Mouse (Mus musculus) Patski (cell line): ENCODE results near the gene Plg. TPM values are rescaled to one million over a fixed set of nuclear protein-coding genes. Genes with fewer than 3 reads are reported as not detected.

ENCODE experiments used
- ATAC-seq: fragments of 100-300 bp; one replicate; pipeline ENCODE4 v1.8.0; 2021
- CTCF ChIA-PET: fragments of 350-600 bp; sonication (Branson Sonifier 250); formaldehyde crosslinking; loops from one replicate; lab custom pipeline; 2022; ENCODE audit warnings: inconsistent platforms; lab: Charles Lee
- POLR2A ChIA-PET: fragments of 350-600 bp; sonication (Branson Sonifier 250); formaldehyde crosslinking; loops from one replicate; lab custom pipeline; 2022; ENCODE audit warnings: antibody characterized with exemption, inconsistent platforms; lab: Charles Lee
- DNase-seq: peaks from one replicate; pipeline ENCODE4 v3.0.0-alpha.2; 2011; ENCODE audit warnings: low read depth, low spot score
- H3K27me3 ChIP-seq: fragments of 371-371 bp; one replicate; pipeline ENCODE4 v1.5.1; 2021
- CTCF ChIP-seq: fragments of 100-300 bp; IDR thresholded peaks from one replicate; pipeline ENCODE4 v1.5.1; 2021
- in situ Hi-C: fragments of 300-500 bp; cut with MboI; formaldehyde crosslinking; loops from 3 replicates; pipeline ENCODE4 v1.11.1; 2018; ENCODE audit warnings: low pct_unique_long_range_greater_than_20kb, mixed read lengths
- polyA plus RNA-seq: library from polyadenylated mRNA; unstranded; gene quantifications from one replicate; pipeline ENCODE4 v1.2.3, GENCODE M21; 2021

Gene Plg
- 0.06 TPM for polyA plus RNA-seq

- in situ Hi-C loops = no loop called here
- CTCF ChIA-PET = interaction anchor here (1.3 kb wide), 1 partner anchor 16 kb away, joined by 4 read pairs; no protein-coding TSS in a partner anchor
- POLR2A ChIA-PET = no interaction called here
- no peak for TF ChIP-seq CTCF
- no peak for ATAC-seq
- no peak for DNase-seq
- H3K27me3 ChIP-seq = peaks cover 6% of the 10 kb centered on the region
These were observed at the start of gene Plg for GRCm38 (mm10) chr17:12377981-12378705. Gene Plg (plus strand): TSS chr17:12378608.

GRCm38 (mm10) chr17:12335115-12335514, 43.3 kb upstream of the Plg start:
- DNase-seq (no peak), ATAC-seq (no peak)
- no peaks in the 10 kb centered on the region for H3K27me3 ChIP-seq
- POLR2A ChIA-PET = interaction anchor here (2.0 kb wide), 1 partner anchor 17 kb away, joined by 7 read pairs; the partner anchor contains the start of gene Map3k4
- in situ Hi-C loops = no loop called here
- peak; percentile 19 for TF ChIP-seq CTCF
- CTCF ChIA-PET = interaction anchor here (0.9 to 2.6 kb wide), 3 partner anchors 9 to 69 kb away, joined by 3 to 6 read pairs (median 4); no protein-coding TSS in a partner anchor

GRCm38 (mm10) chr17:12336073-12336868, 42.1 kb upstream of the Plg start:
- CTCF ChIA-PET = interaction anchor here (1.2 to 2.6 kb wide), 3 partner anchors 7 to 34 kb away, joined by 3 to 6 read pairs (median 4); no protein-coding TSS in a partner anchor
- in situ Hi-C loops = no loop called here
- DNase-seq = peak; percentile 83

GRCm38 (mm10) chr17:12337156-12337555, 41.3 kb upstream of the Plg start:
- CTCF ChIA-PET = interaction anchor here (0.9 to 1.0 kb wide), 2 partner anchors 8 to 13 kb away, joined by 3 read pairs; no protein-coding TSS in a partner anchor
- no peaks in the 10 kb centered on the region for H3K27me3 ChIP-seq
- peak; percentile 45 for ATAC-seq
- no peak for TF ChIP-seq CTCF
- DNase-seq = no peak
- POLR2A ChIA-PET = no interaction called here
- in situ Hi-C loops = no loop called here

More at GRCm38 (mm10) chr17:12336073-12336868, 42.1 kb upstream of the Plg start:
- peak; percentile 76 for ATAC-seq
- H3K27me3 ChIP-seq = no peaks in the 10 kb centered on the region
- POLR2A ChIA-PET = interaction anchor here (0.6 to 2.0 kb wide), 2 partner anchors 18 to 130 kb away, joined by 3 to 7 read pairs; partner anchors contain the start of gene Map3k4
- TF ChIP-seq CTCF = no peak

GRCm38 (mm10) chr17:12343702-12344376, 34.6 kb upstream of the Plg start:
- peak; percentile 84 for ATAC-seq

GRCm38 (mm10) chr17:12347462-12347861, 30.9 kb upstream of the Plg start:
- H3K27me3 ChIP-seq = no peaks in the 10 kb centered on the region
- ChIA-PET CTCF (interaction anchor here (1.7 kb wide), 1 partner anchor 12 kb away, joined by 3 read pairs; no protein-coding TSS in a partner anchor), POLR2A (no interaction called here)
- in situ Hi-C loops = no loop called here
- ATAC-seq (no peak), DNase-seq (no peak)
- TF ChIP-seq CTCF = no peak

More at GRCm38 (mm10) chr17:12343702-12344376, 34.6 kb upstream of the Plg start:
- no peak for TF ChIP-seq CTCF
- POLR2A ChIA-PET = interaction anchor here (0.8 kb wide), 1 partner anchor 11 kb away, joined by 3 read pairs; no protein-coding TSS in a partner anchor
- in situ Hi-C loops = no loop called here
- no peaks in the 10 kb centered on the region for H3K27me3 ChIP-seq
- CTCF ChIA-PET = interaction anchor here (0.7 to 1.6 kb wide), 7 partner anchors 8 to 44 kb away, joined by 3 to 5 read pairs (median 3); partner anchors contain the start of gene Map3k4
- DNase-seq = peak; percentile 91

- ChIA-PET CTCF (interaction anchor here (2.5 kb wide), 1 partner anchor 19 kb away, joined by 7 read pairs; no protein-coding TSS in a partner anchor), POLR2A (no interaction called here)
- H3K27me3 ChIP-seq = no peaks in the 10 kb centered on the region
- in situ Hi-C loops = no loop called here
- DNase-seq = no peak
- no peak for TF ChIP-seq CTCF
- ATAC-seq = no peak
These were observed 26.8 kb upstream of the Plg start for GRCm38 (mm10) chr17:12351564-12351963.

- ChIA-PET POLR2A (interaction anchor here (0.6 kb wide), 1 partner anchor 401 kb away, joined by 3 read pairs; no protein-coding TSS in a partner anchor), CTCF (interaction anchor here (1.1 kb wide), 1 partner anchor 19 kb away, joined by 4 read pairs; no protein-coding TSS in a partner anchor)
- in situ Hi-C loops = no loop called here
- no peak for DNase-seq
- TF ChIP-seq CTCF = no peak
- no peak for ATAC-seq
- H3K27me3 ChIP-seq = no peaks in the 10 kb centered on the region
These were observed 25.6 kb upstream of the Plg start for GRCm38 (mm10) chr17:12352781-12353180.

GRCm38 (mm10) chr17:12359876-12360275, 18.5 kb upstream of the Plg start:
- no peak for DNase-seq
- in situ Hi-C loops = loop anchor here (10.0 kb wide), 1 partner anchor 245 kb away; the partner anchor contains the start of gene Agpat4
- ATAC-seq = no peak
- CTCF ChIA-PET = interaction anchor here (1.3 kb wide), 1 partner anchor 12 kb away, joined by 3 read pairs; no protein-coding TSS in a partner anchor
- POLR2A ChIA-PET = no interaction called here
- no peaks in the 10 kb centered on the region for H3K27me3 ChIP-seq
- TF ChIP-seq CTCF = no peak
